Mouse (Mus musculus) kidney, adult 2 months (tissue): ENCODE measurements around the gene C130074G19Rik.

Experiments
- CTCF ChIP-seq: fragments of 200-500 bp; conservative IDR thresholded peaks from 2 replicates; pipeline ENCODE4 v1.5.1; 2011; ENCODE audit warnings: low read depth, mild to moderate bottlenecking, control low read depth, low read length, moderate library complexity, mixed read lengths; ENCODE audit not compliant: insufficient read depth, insufficient read length
- POLR2A ChIP-seq: fragments of 200-500 bp; IDR thresholded peaks from one replicate; pipeline ENCODE4 v1.6.1; 2011; ENCODE audit warnings: low read depth, low read length, control low read depth

DNA sequence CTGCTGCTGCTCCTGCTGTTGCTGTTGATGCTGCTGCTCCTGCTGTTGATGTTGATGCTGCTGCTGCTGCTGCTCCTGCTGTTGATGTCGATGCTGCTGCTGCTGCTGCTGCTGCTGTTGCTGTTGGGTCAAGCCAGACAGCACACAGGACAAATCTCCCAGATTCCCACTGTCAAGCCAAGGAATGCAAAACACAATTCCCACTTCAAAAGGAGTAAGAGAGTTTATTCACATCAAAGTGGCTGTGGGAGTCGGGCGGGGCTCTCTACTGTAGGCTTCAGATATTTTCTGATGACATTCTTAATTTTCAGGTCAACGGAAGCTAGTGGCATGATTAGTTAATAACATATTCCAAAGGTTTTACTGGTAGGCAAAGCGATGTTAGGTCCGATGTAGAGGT is 20.4 kb downstream of the C130074G19Rik start:
- TF ChIP-seq CTCF (no peak), POLR2A (no peak)
